Mouse (Mus musculus) liver, adult 2 months (tissue): ENCODE results near the gene Plch1.

ENCODE experiments used
- CTCF ChIP-seq: fragments of 200-500 bp; IDR thresholded peaks from 2 replicates; pipeline ENCODE4 v1.5.1; 2011; ENCODE audit warnings: low read depth, low read length, control low read depth
- POLR2A ChIP-seq: fragments of 200-500 bp; IDR thresholded peaks from 2 replicates; pipeline ENCODE4 v1.6.1; 2011; ENCODE audit warnings: low read length, control low read depth; ENCODE audit not compliant: insufficient read depth; ENCODE audit errors: extremely low read depth

GRCm38 (mm10) chr3:63868285-63868684 is 31.0 kb downstream of the Plch1 start:
- TF ChIP-seq CTCF (peak; percentile 18; the same call in 1 of the 2 replicates), POLR2A (no peak)
